Mouse (Mus musculus): ENCODE data around the gene Fam199x. TPM values are rescaled to one million over a fixed set of nuclear protein-coding genes. Genes with fewer than 3 reads are reported as not detected.

The Fam199x gene
- 1 to 10 TPM; 5.1 to 6.3 TPM for total RNA-seq (2021)

DNA sequence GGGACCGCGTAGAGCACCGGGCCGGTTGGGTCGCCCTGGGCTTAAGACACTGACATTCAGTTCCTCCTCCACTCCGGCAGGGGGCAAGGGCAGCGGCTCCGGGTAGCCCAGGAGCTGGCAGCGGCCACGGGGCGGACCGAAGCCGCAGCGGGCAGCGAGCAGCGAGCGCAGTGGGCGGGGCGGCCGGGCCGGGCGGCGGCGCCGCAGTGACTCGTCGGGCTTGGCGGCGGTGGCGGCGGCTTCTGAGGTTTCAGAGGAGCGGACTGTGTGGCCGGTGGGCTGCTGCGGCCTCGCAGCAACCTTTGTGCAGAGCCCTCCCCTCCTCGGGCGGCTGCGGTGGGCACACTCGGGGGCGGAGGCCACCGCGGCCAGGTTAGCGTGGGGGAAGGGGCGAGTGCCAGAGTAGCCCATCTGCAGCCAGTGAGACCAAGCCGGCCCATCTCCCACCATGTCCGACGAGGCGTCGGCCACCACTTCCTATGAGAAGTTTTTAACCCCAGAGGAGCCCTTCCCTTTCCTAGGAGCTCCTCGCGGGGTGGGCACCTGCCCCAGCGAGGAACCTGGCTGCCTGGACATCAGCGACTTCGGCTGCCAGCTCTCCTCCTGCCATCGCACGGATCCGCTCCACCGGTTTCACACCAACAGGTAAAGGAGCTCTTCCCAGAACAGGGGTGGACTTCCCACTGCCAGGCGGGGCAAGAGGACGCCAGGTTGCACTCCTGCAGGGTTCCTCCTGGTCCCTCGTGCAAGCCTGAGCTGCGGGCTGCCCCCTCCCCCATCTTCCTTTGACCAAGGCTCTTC, at the start of gene Fam199x:
Gene Fam199x (plus strand): TSS at position 170 of the 801 bp plus-strand sequence.
- peak; percentile 81 for DNase-seq

DNA sequence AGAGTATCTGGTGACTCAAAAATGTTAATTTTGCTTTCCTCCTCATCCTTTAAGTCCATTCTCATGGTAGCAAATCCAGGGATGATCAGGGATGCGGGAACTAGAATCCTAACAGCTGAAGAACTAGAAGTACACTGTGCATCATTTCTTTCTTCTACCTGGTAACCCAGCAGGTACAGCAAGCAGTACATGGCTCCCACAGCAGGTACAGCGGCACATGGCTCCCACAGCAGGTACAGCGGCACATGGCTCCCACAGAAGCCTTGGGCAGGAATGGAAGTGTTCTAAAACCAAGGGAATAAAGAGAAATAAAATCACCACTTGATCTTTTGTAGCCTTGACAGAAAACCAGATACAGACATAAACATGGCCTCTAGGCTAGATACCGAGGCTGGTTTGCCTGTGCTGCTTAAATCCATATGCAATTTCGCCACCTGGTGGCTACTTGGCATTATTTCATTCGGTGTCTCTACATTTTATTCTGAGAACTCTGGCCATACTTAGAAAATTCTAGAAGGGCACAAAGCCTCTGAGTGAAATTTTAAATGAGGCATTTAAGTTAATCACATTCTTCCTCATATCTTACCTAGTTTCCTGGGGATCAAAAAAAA, 34.2 kb upstream of the Fam199x start:
- DNase-seq, result peak; percentile 46

- no peak for DNase-seq
Observed at GRCm38 (mm10) chrX:137017668-137018067, 31.7 kb upstream of the Fam199x start.

- peak; percentile 67 for DNase-seq
Observed at GRCm38 (mm10) chrX:137019310-137019709, 30.1 kb upstream of the Fam199x start.

DNA sequence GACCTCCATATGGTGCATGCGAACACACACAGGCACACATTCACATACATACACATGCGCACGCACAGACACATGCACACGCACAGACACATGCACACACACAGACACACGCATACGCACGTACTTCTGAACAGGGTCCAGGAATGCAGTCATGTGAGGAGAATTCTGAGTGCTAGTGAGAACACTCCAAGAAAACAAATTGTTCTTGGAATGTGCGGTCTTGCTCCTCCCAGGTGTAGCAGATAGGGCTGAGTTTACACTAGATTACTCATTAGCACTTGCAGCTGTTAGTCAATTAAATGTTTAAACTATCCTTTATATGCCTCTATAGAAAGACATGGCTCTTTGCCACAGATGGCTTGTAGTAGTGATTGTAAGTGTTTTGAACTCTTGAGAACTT, 18.5 kb upstream of the Fam199x start:
- DNase-seq, result no peak

DNA sequence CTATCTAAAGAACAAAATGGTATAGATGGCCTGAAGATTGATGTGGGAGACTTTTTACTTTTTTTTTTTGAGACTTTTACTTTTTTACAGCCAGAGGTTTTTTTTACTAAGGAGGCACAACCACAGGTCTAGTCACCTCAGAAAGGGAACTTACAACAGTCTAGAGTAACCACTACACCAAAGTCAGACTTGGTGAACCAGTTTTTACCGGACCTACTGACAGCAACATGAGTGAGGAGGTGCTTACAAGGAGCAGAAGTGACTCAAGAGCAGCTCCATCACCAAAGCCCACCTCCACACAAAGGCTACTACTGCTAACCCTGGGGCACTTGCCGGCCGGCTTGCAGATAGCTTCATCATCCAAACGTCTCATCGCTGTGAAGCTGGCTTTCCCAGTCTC, 17.7 kb upstream of the Fam199x start:
- DNase-seq, result no peak

DNA sequence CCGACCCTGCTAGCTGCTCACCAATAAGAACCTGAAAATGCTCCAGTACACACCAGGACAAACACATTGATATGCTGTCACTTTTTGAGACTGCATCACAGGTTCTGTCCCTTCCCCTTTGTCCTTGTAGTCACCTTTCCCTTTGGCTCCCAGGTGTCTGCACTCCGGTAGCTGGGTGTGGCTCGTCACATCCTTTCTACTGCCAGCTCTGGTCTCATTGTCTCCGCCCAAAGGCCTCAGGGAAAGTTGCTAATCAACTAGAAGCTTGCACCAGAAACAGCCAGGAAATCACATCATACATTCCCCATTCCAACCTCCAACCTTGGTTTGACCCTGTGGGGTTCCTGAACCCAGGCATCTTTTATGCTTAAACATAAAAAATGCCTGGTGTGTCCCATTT, 15.1 kb upstream of the Fam199x start:
- no peak for DNase-seq

GRCm38 (mm10) chrX:137037470-137037999, 11.9 kb upstream of the Fam199x start:
- DNase-seq, result no peak

- DNase-seq, result peak; percentile 91
Observed at GRCm38 (mm10) chrX:137038000-137038483, 11.4 kb upstream of the Fam199x start, which contains the start of gene Slc25a53. Gene Slc25a53 (minus strand): TSS chrX:137038302.

DNA sequence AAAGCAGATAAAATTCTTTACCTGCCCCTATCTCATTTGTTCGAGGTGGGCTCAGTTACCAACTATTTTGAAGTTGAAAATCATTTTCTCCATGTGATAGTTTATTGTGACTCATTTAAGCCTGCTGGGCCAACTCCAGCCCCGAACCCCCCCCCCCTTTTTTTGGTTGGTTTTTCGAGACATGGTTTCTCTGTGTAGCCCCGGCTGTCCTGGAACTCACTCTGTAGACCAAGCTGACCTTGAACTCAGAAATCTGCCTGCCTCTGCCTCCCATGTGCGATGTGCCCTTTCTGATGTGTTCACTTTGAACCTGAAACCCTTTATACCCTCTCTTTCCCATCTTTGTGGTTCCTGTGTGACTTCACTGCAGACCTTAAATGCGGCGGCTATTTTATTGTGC, 10.9 kb upstream of the Fam199x start:
- DNase-seq, result no peak

- DNase-seq, result no peak
Observed at GRCm38 (mm10) chrX:137049060-137049424, 352 bp upstream of the Fam199x start.

GRCm38 (mm10) chrX:137063202-137063601, 13.8 kb downstream of the Fam199x start:
- DNase-seq, result no peak

DNA sequence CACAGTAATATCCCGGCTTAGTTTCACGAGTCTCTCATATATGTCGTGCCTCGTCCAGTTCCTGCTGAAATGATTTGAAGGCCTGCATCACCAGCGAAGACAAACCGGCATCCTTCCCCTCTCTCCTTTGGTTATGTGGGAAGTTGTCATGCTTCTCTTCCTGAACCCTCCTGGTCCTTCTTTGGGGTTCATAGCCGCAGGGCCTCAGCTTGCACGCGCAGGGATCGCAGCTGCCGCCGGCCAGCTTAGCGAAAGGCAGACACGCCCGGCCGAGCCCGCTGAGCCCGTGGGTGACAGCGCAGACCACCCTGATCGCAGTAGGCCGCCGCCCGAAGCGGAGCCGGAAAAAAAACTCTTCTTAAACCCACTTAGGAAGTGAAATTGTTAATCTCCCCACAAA, 55.1 kb downstream of the Fam199x start:
- DNase-seq, result no peak

GRCm38 (mm10) chrX:137106498-137106897, 57.1 kb downstream of the Fam199x start:
- no peak for DNase-seq

- peak; percentile 67 for DNase-seq
Observed at GRCm38 (mm10) chrX:137118097-137118746, 68.8 kb downstream of the Fam199x start.

GRCm38 (mm10) chrX:137119675-137120423, 70.5 kb downstream of the Fam199x start:
- DNase-seq, result no peak

GRCm38 (mm10) chrX:137121718-137122117, 72.3 kb downstream of the Fam199x start, which contains the start of gene Esx1:
Gene Esx1 (minus strand): TSS chrX:137122083.
- DNase-seq, result no peak

- no peak for DNase-seq
Observed at GRCm38 (mm10) chrX:137127542-137127941, 78.1 kb downstream of the Fam199x start.

All from heart, postnatal 4 days (tissue).